Mouse (Mus musculus) CH12.LX (cell line): ENCODE measurements around the gene Nde1. TPM values are rescaled to one million over a fixed set of nuclear protein-coding genes. Genes with fewer than 3 reads are reported as not detected.

Experiments used
- DNase-seq: peaks from one replicate; pipeline ENCODE4 v3.0.0-alpha.2; 2013; ENCODE audit errors: extremely low read depth
- H3K27ac ChIP-seq: 2 replicates; pipeline ENCODE4 v1.5.1; 2012; ENCODE audit warnings: low read depth, mild to moderate bottlenecking, control low read depth, moderate library complexity; ENCODE audit not compliant: insufficient read depth
- H3K27me3 ChIP-seq: replicated peaks from 2 replicates; pipeline ENCODE3; 2012; ENCODE audit warnings: inconsistent platforms
- H3K36me3 ChIP-seq, 2 experiments: replicated peaks in 1 of 2; 2 replicates each; pipeline versions ENCODE3 to v1.6.1; 2012; ENCODE audit warnings: inconsistent platforms in 1 of 2, low read length in 1 of 2, mild to moderate bottlenecking in 1 of 2, mixed read lengths in 1 of 2, moderate library complexity in 1 of 2; ENCODE audit not compliant: control insufficient read depth in 1 of 2, insufficient read depth in 1 of 2
- H3K4me1 ChIP-seq, 2 experiments: 2 replicates each; pipeline ENCODE4 v1.6.1; 2012; ENCODE audit warnings: inconsistent platforms in 1 of 2, moderate library complexity in 1 of 2; ENCODE audit not compliant: insufficient read depth in 2 of 2, control insufficient read depth in 1 of 2
- H3K4me2 ChIP-seq: 2 replicates; pipeline ENCODE4 v1.6.1; 2012; ENCODE audit warnings: low read depth, mild to moderate bottlenecking, control low read depth; ENCODE audit not compliant: poor library complexity, insufficient read depth, severe bottlenecking
- H3K4me3 ChIP-seq, 3 experiments: fragments of 150-350 bp in 1 of 3; sonication (generic) in 1 of 3; replicated peaks in 1 of 3; 2 replicates each; pipeline versions ENCODE3 to v1.5.1; 2011 to 2012; ENCODE audit warnings: low read depth in 2 of 3, low read length in 2 of 3, mild to moderate bottlenecking in 2 of 3, moderate library complexity in 2 of 3, control low read depth in 1 of 3, improper control_type of control experiment in 1 of 3, inconsistent platforms in 1 of 3, mixed read lengths in 1 of 3; ENCODE audit not compliant: poor library complexity in 1 of 3
- H3K79me2 ChIP-seq: replicated peaks from 2 replicates; pipeline ENCODE4 v1.6.1; 2012; ENCODE audit warnings: mild to moderate bottlenecking, moderate library complexity; ENCODE audit not compliant: control insufficient read depth, poor library complexity, insufficient read depth, severe bottlenecking; ENCODE audit errors: extremely low read depth
- H3K9ac ChIP-seq: 2 replicates; pipeline ENCODE4 v1.6.1; 2012; ENCODE audit warnings: low read depth, mild to moderate bottlenecking, control low read depth, moderate library complexity; ENCODE audit not compliant: insufficient read depth
- H3K9me3 ChIP-seq: replicated peaks from 2 replicates; pipeline ENCODE3; 2012; ENCODE audit warnings: low read length, inconsistent platforms, mixed read lengths
- BHLHE40 ChIP-seq: IDR thresholded peaks from 2 replicates; pipeline ENCODE4 v1.6.1; 2011; ENCODE audit warnings: mild to moderate bottlenecking, low read depth, low read length, improper control_type of control experiment
- CHD2 ChIP-seq: IDR thresholded peaks from 2 replicates; pipeline ENCODE4 v1.6.1; 2011; ENCODE audit warnings: low read length, improper control_type of control experiment
- E2F4 ChIP-seq: IDR thresholded peaks from 2 replicates; pipeline ENCODE4 v1.6.1; 2011; ENCODE audit warnings: low read depth, low read length, improper control_type of control experiment; ENCODE audit not compliant: insufficient replicate concordance
- ELF1 ChIP-seq: IDR thresholded peaks from 2 replicates; pipeline ENCODE4 v1.6.1; 2014; ENCODE audit warnings: low read depth, mild to moderate bottlenecking, inconsistent platforms, low read length, improper control_type of control experiment
- ETS1 ChIP-seq: conservative IDR thresholded peaks from 2 replicates; pipeline ENCODE4 v1.6.1; 2012; ENCODE audit warnings: low read depth, mild to moderate bottlenecking, inconsistent platforms, low read length, improper control_type of control experiment, moderate library complexity
- HCFC1 ChIP-seq: IDR thresholded peaks from 2 replicates; pipeline ENCODE4 v1.6.1; 2012; ENCODE audit warnings: low read depth, mild to moderate bottlenecking, inconsistent platforms, low read length, improper control_type of control experiment
- JUND ChIP-seq: conservative IDR thresholded peaks from 2 replicates; pipeline ENCODE4 v1.6.1; 2011; ENCODE audit warnings: low read depth, low read length, improper control_type of control experiment
- KAT2A ChIP-seq: IDR thresholded peaks from 2 replicates; pipeline ENCODE4 v1.6.1; 2012; ENCODE audit warnings: low read length, improper control_type of control experiment, inconsistent platforms; ENCODE audit not compliant: insufficient replicate concordance
- MAFK ChIP-seq: IDR thresholded peaks from 2 replicates; pipeline ENCODE4 v1.6.1; 2011; ENCODE audit warnings: low read length, improper control_type of control experiment; ENCODE audit not compliant: insufficient replicate concordance
- MAZ ChIP-seq: IDR thresholded peaks from 2 replicates; pipeline ENCODE4 v1.6.1; 2012; ENCODE audit warnings: low read depth, mild to moderate bottlenecking, inconsistent platforms, low read length, improper control_type of control experiment, moderate library complexity
- MXI1 ChIP-seq: IDR thresholded peaks from 2 replicates; pipeline ENCODE4 v1.6.1; 2011; ENCODE audit warnings: mild to moderate bottlenecking, low read depth, low read length, improper control_type of control experiment
- MYC ChIP-seq: IDR thresholded peaks from 2 replicates; pipeline ENCODE4 v1.6.1; 2011; ENCODE audit warnings: low read depth, mild to moderate bottlenecking, improper control_type of control experiment, low read length
- PAX5 ChIP-seq: IDR thresholded peaks from 2 replicates; pipeline ENCODE4 v1.6.1; 2012; ENCODE audit warnings: low read length, inconsistent platforms, mixed read lengths
- POLR2A ChIP-seq: IDR thresholded peaks from 2 replicates; pipeline ENCODE4 v1.6.1; 2011; ENCODE audit warnings: low read depth, mild to moderate bottlenecking, improper control_type of control experiment, low read length
- POLR2AphosphoS2 ChIP-seq: IDR thresholded peaks from 2 replicates; pipeline ENCODE4 v1.6.1; 2011; ENCODE audit warnings: low read depth, low read length, improper control_type of control experiment
- RAD21 ChIP-seq: IDR thresholded peaks from 2 replicates; pipeline ENCODE4 v1.6.1; 2011; ENCODE audit warnings: low read depth, mild to moderate bottlenecking, low read length, improper control_type of control experiment, moderate library complexity
- SMC3 ChIP-seq: IDR thresholded peaks from 2 replicates; pipeline ENCODE4 v1.6.1; 2011; ENCODE audit warnings: low read depth, low read length, improper control_type of control experiment
- TBP ChIP-seq: conservative IDR thresholded peaks from 2 replicates; pipeline ENCODE4 v1.6.1; 2011; ENCODE audit warnings: low read depth, low read length, improper control_type of control experiment
- UBTF ChIP-seq: IDR thresholded peaks from 2 replicates; pipeline ENCODE4 v1.6.1; 2012; ENCODE audit warnings: low read depth, mild to moderate bottlenecking, inconsistent platforms, low read length, improper control_type of control experiment, moderate library complexity
- USF1 ChIP-seq: IDR thresholded peaks from 2 replicates; pipeline ENCODE4 v1.6.1; 2014; ENCODE audit warnings: low read depth, mild to moderate bottlenecking, inconsistent platforms, low read length, improper control_type of control experiment
- ZC3H11A ChIP-seq: IDR thresholded peaks from 2 replicates; pipeline ENCODE4 v1.6.1; 2012; ENCODE audit warnings: low read depth, mild to moderate bottlenecking, inconsistent platforms, low read length, improper control_type of control experiment
- dilution Hi-C: fragments of 300-500 bp; cut with MboI; formaldehyde crosslinking; loops from 2 replicates; pipeline ENCODE4 v1.14.3; 2020; ENCODE audit warnings: low sequenced_read_pairs; ENCODE audit not compliant: extremely low pct_unique_long_range_greater_than_20kb, extremely low pct_ligation_motif_present
- in situ Hi-C: fragments of 300-500 bp; cut with MboI; formaldehyde crosslinking; loops from 3 replicates; pipeline ENCODE4 v1.14.3; 2019; ENCODE audit warnings: low sequenced_read_pairs, low pct_ligation_motif_present, low pct_unique_long_range_greater_than_20kb, mixed read lengths
- polyA plus RNA-seq: library from polyadenylated mRNA; unstranded; fragments of >175 nt; gene quantifications from 2 replicates; pipeline ENCODE4 v1.2.1, GENCODE M21; 2012; ENCODE audit warnings: low read depth; ENCODE audit not compliant: insufficient read length
- total RNA-seq, 2 experiments: library from RNA; depleted of rRNA; stranded (reverse); fragments of 300-350 nt in 1 of 2; fragments of >200 nt in 1 of 2; gene quantifications; 2 replicates each; pipeline ENCODE4 v1.2.3; 2012 to 2014

The Nde1 gene
- total and polyA plus RNA-seq, 3 experiments, result 62.1 to 104 (median 65.0) TPM

DNA sequence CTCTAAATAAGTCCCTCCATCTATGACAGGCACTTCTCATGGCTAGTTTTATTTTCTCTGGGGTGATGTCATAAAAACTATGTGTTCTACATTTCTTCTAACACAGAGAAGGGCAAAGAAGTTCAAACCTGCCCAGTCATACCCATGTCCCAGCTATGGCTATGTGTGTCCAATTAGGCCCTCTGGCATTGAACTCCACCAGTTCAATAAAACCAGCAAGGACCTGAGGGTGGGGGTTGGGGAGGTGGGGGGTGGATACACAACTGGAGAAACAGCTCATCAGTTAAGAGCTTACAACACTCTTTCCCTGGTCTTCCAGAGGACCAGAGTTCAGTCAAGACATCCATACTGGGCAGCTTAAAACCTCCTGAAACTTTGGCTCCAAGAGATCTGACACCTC is 24.0 kb upstream of the Nde1 start:
- Histone ChIP-seq H3K79me2 (no peaks in the 10 kb centered on the region), H3K27me3 (no peaks in the 10 kb centered on the region), H3K36me3 (peaks cover 73 to 93% of the 10 kb centered on the region in 2 experiments), H3K4me3 (no peak overlapping the region), H3K9ac (no peak overlapping the region), H3K4me1 (peaks cover 0 to 17% of the 10 kb centered on the region in 2 experiments; a peak in 2 of 4 replicates), H3K27ac (no peak overlapping the region), H3K9me3 (no peaks in the 10 kb centered on the region), H3K4me2 (no peak overlapping the region)
- TF ChIP-seq PAX5 (no peak), ELF1 (no peak), E2F4 (no peak), UBTF (no peak), POLR2A (no peak), RAD21 (no peak), KAT2A (no peak), BHLHE40 (no peak), SMC3 (no peak), TBP (no peak), MAFK (no peak), CHD2 (no peak), USF1 (no peak), ZC3H11A (no peak), MXI1 (no peak), MAZ (no peak), MYC (no peak), POLR2AphosphoS2 (no peak), HCFC1 (no peak)
- in situ Hi-C loops (no loop called here), dilution Hi-C loops (no loop called here)
- no peak for DNase-seq

DNA sequence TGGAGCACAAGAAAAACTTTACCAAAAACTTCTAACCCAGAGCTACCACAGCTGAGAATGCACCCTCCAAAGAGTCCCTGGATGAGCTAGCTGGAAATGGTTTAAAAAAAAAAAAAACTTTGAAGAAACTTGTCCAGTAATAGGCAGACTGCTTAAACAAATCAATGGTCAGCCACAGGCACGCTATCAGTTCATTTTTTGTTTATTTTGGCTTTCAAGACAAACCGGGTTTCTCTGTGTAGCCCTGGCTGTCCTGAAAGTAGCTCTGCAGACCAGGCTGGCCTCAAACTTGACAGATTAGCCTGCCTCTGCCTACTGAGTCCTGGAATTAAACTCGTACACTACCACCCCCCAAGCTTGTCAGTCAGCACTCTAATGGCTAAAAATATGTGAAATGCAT is 19.8 kb upstream of the Nde1 start:
- no peak for DNase-seq
- no peaks in the 10 kb centered on the region for H3K27me3 ChIP-seq
- H3K4me1 ChIP-seq, result no peaks in the 10 kb centered on the region
- H3K27ac ChIP-seq, result no peak overlapping the region
- H3K9me3 ChIP-seq, result no peaks in the 10 kb centered on the region
- H3K4me2 ChIP-seq, result no peak overlapping the region
- dilution Hi-C loops, result no loop called here
- 0 out of 2 replicates have a peak, but pooled peaks cover 2% of the 10 kb centered on the region for H3K79me2 ChIP-seq
- H3K36me3 ChIP-seq, result peaks cover 71 to 92% of the 10 kb centered on the region in 2 experiments
- in situ Hi-C loops, result no loop called here
- no peak for TF ChIP-seq JUND
- no peak for TF ChIP-seq POLR2AphosphoS2
- TF ChIP-seq POLR2A, result no peak
- no peak for TF ChIP-seq ETS1
- no peak for TF ChIP-seq MAZ
- no peak for TF ChIP-seq ZC3H11A
- no peak for TF ChIP-seq SMC3
- no peak for TF ChIP-seq MXI1
- TF ChIP-seq, all 38 proteins: peak for 0
- Histone ChIP-seq H3K9ac (no peak overlapping the region), H3K4me3 (no peak overlapping the region)
